Mouse (Mus musculus) MEL (cell line): ENCODE measurements around the gene Bckdhb.

Source experiments
- CHD2 ChIP-seq: IDR thresholded peaks from 2 replicates; pipeline ENCODE4 v1.6.1; 2011; ENCODE audit warnings: low read length, improper control_type of control experiment
- MYB ChIP-seq: IDR thresholded peaks from 2 replicates; pipeline ENCODE4 v1.6.1; 2011; ENCODE audit warnings: mild to moderate bottlenecking, low read depth, low read length, improper control_type of control experiment
- MYC ChIP-seq: IDR thresholded peaks from 2 replicates; pipeline ENCODE4 v1.6.1; 2011; ENCODE audit warnings: low read depth, mild to moderate bottlenecking, low read length, improper control_type of control experiment, moderate library complexity
- UBTF ChIP-seq: IDR thresholded peaks from 2 replicates; pipeline ENCODE4 v1.6.1; 2012; ENCODE audit warnings: low read depth, mild to moderate bottlenecking, inconsistent platforms, low read length, improper control_type of control experiment, moderate library complexity, borderline replicate concordance; ENCODE audit not compliant: insufficient read depth

- TF ChIP-seq CHD2 (no peak), MYC (no peak), MYB (no peak), UBTF (no peak)
These were observed 212.2 kb downstream of the Bckdhb start for GRCm38 (mm10) chr9:84137192-84137591.
